Mouse (Mus musculus) midbrain, embryonic 11.5 days (tissue): ENCODE data around the gene Kcnn1. TPM values are rescaled to one million over a fixed set of nuclear protein-coding genes. Genes with fewer than 3 reads are reported as not detected.

Experiments
- ATAC-seq: fragments of 200-750 bp; cut with Nextera tagmentation; 2 replicates; pipeline ENCODE4 v1.8.0; 2017; ENCODE audit warnings: moderate TSS enrichment, moderate library complexity; ENCODE audit not compliant: low FRiP score
- DNase-seq: peaks from one replicate; pipeline ENCODE4 v3.0.0; 2015; ENCODE audit warnings: low spot score; ENCODE audit errors: missing footprints
- H3K27ac ChIP-seq: fragments of 300-500 bp; sonication (generic); 2 replicates; pipeline ENCODE4 v1.5.1; 2014; ENCODE audit warnings: low read depth, low read length
- H3K27me3 ChIP-seq: fragments of 300-500 bp; sonication (generic); 2 replicates; pipeline ENCODE4 v1.6.1; 2014; ENCODE audit warnings: mild to moderate bottlenecking, low read length, moderate library complexity, mixed read lengths; ENCODE audit not compliant: control insufficient read depth, insufficient read depth
- H3K36me3 ChIP-seq: fragments of 300-500 bp; sonication (generic); 2 replicates; pipeline ENCODE4 v1.6.1; 2014; ENCODE audit warnings: mild to moderate bottlenecking, low read length, moderate library complexity, mixed read lengths; ENCODE audit not compliant: control insufficient read depth, insufficient read depth
- H3K4me1 ChIP-seq: fragments of 300-500 bp; sonication (generic); 2 replicates; pipeline ENCODE4 v1.6.1; 2014; ENCODE audit warnings: low read length; ENCODE audit not compliant: control insufficient read depth, insufficient read depth
- H3K4me2 ChIP-seq: fragments of 300-500 bp; sonication (generic); 2 replicates; pipeline ENCODE4 v1.6.1; 2014; ENCODE audit warnings: mild to moderate bottlenecking, moderate library complexity
- H3K4me3 ChIP-seq: fragments of 300-500 bp; sonication (generic); 2 replicates; pipeline ENCODE4 v1.5.1; 2014; ENCODE audit warnings: low read depth, low read length
- H3K9ac ChIP-seq: fragments of 300-500 bp; sonication (generic); 2 replicates; pipeline ENCODE4 v1.6.1; 2014; ENCODE audit warnings: low read length
- H3K9me3 ChIP-seq: fragments of 300-500 bp; sonication (generic); 2 replicates; pipeline ENCODE4 v1.6.1; 2016; ENCODE audit warnings: low read length; ENCODE audit not compliant: control insufficient read depth
- WGBS: fragments of 180-500 bp; shearing (Covaris S2); extraction: QIAGEN DNeasy Blood & Tissue Kit; methylation state at CpG from one replicate; pipeline ENCODE4 v1.1.7; 2014; 5-methylcytosine and 5-hydroxymethylcytosine counted together
- polyA plus RNA-seq: library from polyadenylated mRNA; unstranded; fragments of >200 nt; fragmentation: Nextera tagmentation; extraction: Ambion mirVana; gene quantifications from 2 replicates; pipeline ENCODE4 v1.2.1, GENCODE M21; 2014

Kcnn1 gene
- polyA plus RNA-seq, 1 experiment from 2014 or later: 12.4 TPM

GRCm38 (mm10) chr8:70800648-70801047 lies 62.4 kb downstream of the Kcnn1 start:
- ATAC-seq (no peak), DNase-seq (no peak)
- no peak overlapping the region for H3K9ac ChIP-seq
- H3K4me3 ChIP-seq: no peak overlapping the region
- H3K27ac ChIP-seq: no peak overlapping the region
- no peaks in the 10 kb centered on the region for H3K36me3 ChIP-seq
- H3K4me2 ChIP-seq: no peak overlapping the region
- H3K9me3 ChIP-seq: no peaks in the 10 kb centered on the region
- peaks cover 49% of the 10 kb centered on the region for H3K27me3 ChIP-seq
- WGBS: 47% methylated on average over 10 of the region's 10 CpGs
- H3K4me1 ChIP-seq: peaks cover 15% of the 10 kb centered on the region

GRCm38 (mm10) chr8:70798281-70798680 lies 64.8 kb downstream of the Kcnn1 start:
- Histone ChIP-seq H3K27me3 (peaks cover 32% of the 10 kb centered on the region), H3K27ac (no peak overlapping the region), H3K9ac (no peak overlapping the region), H3K4me3 (peak overlapping the region; percentile 47; the same call in 1 of the 2 replicates), H3K4me2 (peak overlapping the region; percentile 82), H3K4me1 (peaks cover 9% of the 10 kb centered on the region), H3K36me3 (no peaks in the 10 kb centered on the region), H3K9me3 (no peaks in the 10 kb centered on the region)
- WGBS: 15% methylated on average over 15 of the region's 15 CpGs
- ATAC-seq (no peak), DNase-seq (no peak)

- Histone ChIP-seq H3K9me3 (no peaks in the 10 kb centered on the region), H3K9ac (peak overlapping the region; percentile 60), H3K36me3 (no peaks in the 10 kb centered on the region), H3K4me1 (peaks cover 18% of the 10 kb centered on the region), H3K27ac (no peak overlapping the region), H3K4me2 (peak overlapping the region; percentile 82), H3K4me3 (peak overlapping the region; percentile 47), H3K27me3 (peaks cover 28% of the 10 kb centered on the region)
- WGBS: under 1% methylated on average over 56 of the region's 57 CpGs
- DNase-seq: peak; percentile 99
- peak; percentile 84 for ATAC-seq
Observed at GRCm38 (mm10) chr8:70797081-70798070, 65.7 kb downstream of the Kcnn1 start.

- under 1% methylated on average over 48 of the region's 54 CpGs for WGBS
- Histone ChIP-seq H3K4me3 (peak overlapping the region; percentile 47), H3K9me3 (no peaks in the 10 kb centered on the region), H3K4me1 (peaks cover 20% of the 10 kb centered on the region), H3K36me3 (no peaks in the 10 kb centered on the region), H3K27ac (no peak overlapping the region), H3K4me2 (peak overlapping the region; percentile 82), H3K9ac (peak overlapping the region; percentile 60), H3K27me3 (peaks cover 28% of the 10 kb centered on the region)
- DNase-seq: no peak
- ATAC-seq: peak; percentile 5
Observed at GRCm38 (mm10) chr8:70796403-70797080, 66.5 kb downstream of the Kcnn1 start.

- Histone ChIP-seq H3K9ac (no peak overlapping the region), H3K4me2 (no peak overlapping the region), H3K27me3 (peaks cover 28% of the 10 kb centered on the region), H3K27ac (no peak overlapping the region), H3K9me3 (no peaks in the 10 kb centered on the region), H3K4me1 (peaks cover 25% of the 10 kb centered on the region), H3K36me3 (no peaks in the 10 kb centered on the region), H3K4me3 (no peak overlapping the region)
- WGBS: 80% methylated on average over 2 of the region's 2 CpGs
- no peak for DNase-seq
- no peak for ATAC-seq
Observed at GRCm38 (mm10) chr8:70795370-70795769, 67.7 kb downstream of the Kcnn1 start.

- H3K4me1 ChIP-seq: peaks cover 25% of the 10 kb centered on the region
- no peak overlapping the region for H3K9ac ChIP-seq
- no peak for ATAC-seq
- H3K4me2 ChIP-seq: no peak overlapping the region
- H3K27ac ChIP-seq: no peak overlapping the region
- DNase-seq: no peak
- no peak overlapping the region for H3K4me3 ChIP-seq
- no peaks in the 10 kb centered on the region for H3K36me3 ChIP-seq
- WGBS: 88% methylated on average over 2 of the region's 2 CpGs
- H3K9me3 ChIP-seq: no peaks in the 10 kb centered on the region
- H3K27me3 ChIP-seq: peaks cover 18% of the 10 kb centered on the region
Observed at GRCm38 (mm10) chr8:70794215-70794614, 68.8 kb downstream of the Kcnn1 start.

- Histone ChIP-seq H3K9ac (peak overlapping the region; percentile 54), H3K27me3 (peaks cover 3% of the 10 kb centered on the region), H3K36me3 (no peaks in the 10 kb centered on the region), H3K4me1 (peaks cover 28% of the 10 kb centered on the region), H3K4me2 (peak overlapping the region; percentile 77), H3K4me3 (peak overlapping the region; percentile 46), H3K9me3 (no peaks in the 10 kb centered on the region), H3K27ac (peak overlapping the region; percentile 79)
- WGBS: under 1% methylated on average over 20 of the region's 20 CpGs
- ATAC-seq: no peak; the same call in 1 of the 2 replicates
- DNase-seq: no peak
Observed at GRCm38 (mm10) chr8:70792700-70793099, 70.4 kb downstream of the Kcnn1 start.
